Mouse (Mus musculus) lung, embryonic 14.5 days (tissue): Measurements from ENCODE around the gene Gm49395. TPM values are rescaled to one million over a fixed set of nuclear protein-coding genes. Genes with fewer than 3 reads are reported as not detected.

Experiments used
- ATAC-seq: fragments of 200-750 bp; cut with Nextera tagmentation; 2 replicates; pipeline ENCODE4 v1.8.0; 2017; ENCODE audit warnings: mild to moderate bottlenecking, moderate TSS enrichment, moderate library complexity; ENCODE audit not compliant: insufficient read depth
- DNase-seq: peaks from one replicate; pipeline ENCODE4 v3.0.0-alpha.2; 2015
- H3K27ac ChIP-seq: fragments of 300-500 bp; sonication (generic); 2 replicates; pipeline ENCODE4 v1.5.1; 2014; ENCODE audit warnings: low read depth, mild to moderate bottlenecking, moderate library complexity
- H3K27me3 ChIP-seq: fragments of 300-500 bp; sonication (generic); 2 replicates; pipeline ENCODE4 v1.6.1; 2014; ENCODE audit warnings: low read length, control low read depth; ENCODE audit not compliant: insufficient read depth
- H3K36me3 ChIP-seq: fragments of 300-500 bp; sonication (generic); 2 replicates; pipeline ENCODE4 v1.6.1; 2014; ENCODE audit warnings: control low read depth; ENCODE audit not compliant: insufficient read depth
- H3K4me1 ChIP-seq: fragments of 300-500 bp; sonication (generic); 2 replicates; pipeline ENCODE4 v1.6.1; 2014; ENCODE audit warnings: antibody characterized with exemption, control low read depth; ENCODE audit not compliant: insufficient read depth
- H3K4me2 ChIP-seq: fragments of 300-500 bp; sonication (generic); 2 replicates; pipeline ENCODE4 v1.6.1; 2014; ENCODE audit warnings: mild to moderate bottlenecking
- H3K4me3 ChIP-seq: fragments of 300-500 bp; sonication (generic); 2 replicates; pipeline ENCODE4 v1.5.1; 2014; ENCODE audit warnings: low read depth, low read length
- H3K9ac ChIP-seq: fragments of 300-500 bp; sonication (generic); 2 replicates; pipeline ENCODE4 v1.6.1; 2014
- H3K9me3 ChIP-seq: fragments of 300-500 bp; sonication (generic); 2 replicates; pipeline ENCODE4 v1.6.1; 2016; ENCODE audit warnings: low read depth, low read length, control low read depth
- CTCF ChIP-seq: IDR thresholded peaks from 2 replicates; pipeline ENCODE4 v1.5.1; 2016; ENCODE audit warnings: antibody characterized with exemption, low read depth
- WGBS: fragments of 180-500 bp; shearing (Covaris S2); extraction: QIAGEN DNeasy Blood & Tissue Kit; methylation state at CpG from one replicate; pipeline ENCODE4 v1.1.7; 2014; 5-methylcytosine and 5-hydroxymethylcytosine counted together
- polyA plus RNA-seq: library from polyadenylated mRNA; unstranded; fragments of >200 nt; fragmentation: Nextera tagmentation; extraction: Ambion mirVana; gene quantifications from 2 replicates; pipeline ENCODE4 v1.2.1, GENCODE M21; 2014

The Gm49395 gene
- polyA plus RNA-seq, 1 experiment from 2014 or later: 8.3 TPM

- ATAC-seq: no peak
- Histone ChIP-seq H3K4me3 (peak overlapping the region; percentile 66; the same call in 1 of the 2 replicates), H3K9me3 (no peaks in the 10 kb centered on the region; the same call in 1 of the 2 replicates), H3K36me3 (no peaks in the 10 kb centered on the region), H3K27ac (no peak overlapping the region), H3K4me1 (peaks cover 6% of the 10 kb centered on the region; the same call in 1 of the 2 replicates), H3K9ac (no peak overlapping the region), H3K27me3 (peaks cover 4% of the 10 kb centered on the region; the same call in 1 of the 2 replicates), H3K4me2 (peak overlapping the region; percentile 79)
- TF ChIP-seq CTCF: no peak
- 86% methylated on average over 9 of the region's 9 CpGs for WGBS
- no peak for DNase-seq
These were observed 2.3 kb downstream of the Gm49395 start for GRCm38 (mm10) chr13:115099381-115099780.

GRCm38 (mm10) chr13:115098227-115098626 lies 3.5 kb downstream of the Gm49395 start:
- no peaks in the 10 kb centered on the region for H3K9me3 ChIP-seq
- TF ChIP-seq CTCF: no peak
- no peak overlapping the region for H3K27ac ChIP-seq
- ATAC-seq (no peak), DNase-seq (no peak)
- peaks cover 6% of the 10 kb centered on the region; the same call in 1 of the 2 replicates for H3K4me1 ChIP-seq
- no peak overlapping the region for H3K4me3 ChIP-seq
- peaks cover 4% of the 10 kb centered on the region; the same call in 1 of the 2 replicates for H3K27me3 ChIP-seq
- H3K4me2 ChIP-seq: peak overlapping the region; percentile 16; the same call in 1 of the 2 replicates
- 66% methylated on average over 3 of the region's 3 CpGs for WGBS
- no peak overlapping the region for H3K9ac ChIP-seq
- no peaks in the 10 kb centered on the region for H3K36me3 ChIP-seq

GRCm38 (mm10) chr13:115096965-115097364 lies 4.8 kb downstream of the Gm49395 start:
- H3K36me3 ChIP-seq: no peaks in the 10 kb centered on the region
- H3K9me3 ChIP-seq: no peaks in the 10 kb centered on the region
- no peak for DNase-seq
- H3K4me3 ChIP-seq: no peak overlapping the region
- no peak overlapping the region for H3K9ac ChIP-seq
- H3K4me1 ChIP-seq: peaks cover 6% of the 10 kb centered on the region; the same call in 1 of the 2 replicates
- no peak for TF ChIP-seq CTCF
- no peak overlapping the region for H3K4me2 ChIP-seq
- 58% methylated on average over 5 of the region's 5 CpGs for WGBS
- H3K27me3 ChIP-seq: peaks cover 4% of the 10 kb centered on the region; the same call in 1 of the 2 replicates
- no peak overlapping the region for H3K27ac ChIP-seq
- ATAC-seq: no peak

DNA sequence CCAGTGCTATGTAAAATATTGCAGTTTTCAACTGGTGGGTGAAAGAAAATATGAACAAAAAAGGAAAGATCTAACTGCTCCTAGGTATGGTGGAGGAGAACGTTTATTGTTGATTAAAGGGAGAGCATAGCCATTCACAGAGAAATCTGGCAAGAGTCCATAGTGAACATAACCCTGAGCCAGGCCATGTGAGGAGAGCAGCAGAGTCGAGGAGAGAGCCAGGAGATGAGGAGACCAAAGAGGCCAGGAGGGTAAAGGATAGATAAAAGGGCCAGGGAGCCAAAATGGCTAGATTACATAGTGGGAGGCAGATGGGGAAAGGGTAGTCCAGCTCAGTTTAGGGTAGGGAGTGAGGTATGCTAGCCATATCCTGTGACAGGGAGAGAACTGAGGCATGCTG lies 5.5 kb downstream of the Gm49395 start:
- peak; percentile 52 for DNase-seq
- Histone ChIP-seq H3K4me2 (no peak overlapping the region), H3K4me1 (peaks cover 6% of the 10 kb centered on the region; the same call in 1 of the 2 replicates), H3K36me3 (no peaks in the 10 kb centered on the region), H3K4me3 (no peak overlapping the region), H3K9me3 (no peaks in the 10 kb centered on the region), H3K9ac (no peak overlapping the region), H3K27me3 (peaks cover 1% of the 10 kb centered on the region; the same call in 1 of the 2 replicates), H3K27ac (no peak overlapping the region)
- 33% methylated on average over 2 of the region's 2 CpGs for WGBS
- no peak for TF ChIP-seq CTCF
- ATAC-seq: no peak

DNA sequence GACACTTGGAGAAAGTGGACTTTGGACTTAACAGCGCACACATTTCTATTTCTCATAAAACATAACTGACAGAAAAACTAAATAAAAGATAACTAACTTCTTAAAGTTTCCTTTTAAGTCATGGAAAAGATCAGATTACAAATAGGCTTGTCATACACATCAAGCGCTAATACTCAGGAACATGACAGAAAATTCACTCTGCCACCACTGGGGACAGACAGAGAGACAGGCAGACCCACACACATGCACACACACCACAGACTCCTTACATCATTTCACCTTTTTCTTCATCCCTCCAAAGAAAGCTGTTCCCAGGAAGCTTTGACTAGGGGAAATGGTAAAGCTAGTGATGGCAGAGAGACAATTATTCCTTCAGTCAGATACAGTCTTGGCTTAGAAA lies 6.3 kb downstream of the Gm49395 start:
- ATAC-seq (no peak), DNase-seq (no peak)
- Histone ChIP-seq H3K4me3 (no peak overlapping the region), H3K4me1 (peaks cover 13% of the 10 kb centered on the region; the same call in 1 of the 2 replicates), H3K4me2 (no peak overlapping the region), H3K9me3 (no peaks in the 10 kb centered on the region), H3K27ac (no peak overlapping the region), H3K9ac (no peak overlapping the region), H3K36me3 (no peaks in the 10 kb centered on the region), H3K27me3 (no peaks in the 10 kb centered on the region)
- peak; percentile 53 for TF ChIP-seq CTCF
- WGBS: 49% methylated on average over 2 of the region's 2 CpGs

- no peaks in the 10 kb centered on the region for H3K9me3 ChIP-seq
- H3K4me1 ChIP-seq: peaks cover 14% of the 10 kb centered on the region
- no peak for DNase-seq
- H3K4me2 ChIP-seq: peak overlapping the region; percentile 97; the same call in 1 of the 2 replicates
- H3K9ac ChIP-seq: no peak overlapping the region
- H3K27ac ChIP-seq: peak overlapping the region; percentile 93; the same call in 1 of the 2 replicates
- H3K27me3 ChIP-seq: no peaks in the 10 kb centered on the region
- no peak overlapping the region for H3K4me3 ChIP-seq
- no peak for ATAC-seq
- TF ChIP-seq CTCF: no peak
- 57% methylated on average over 3 of the region's 3 CpGs for WGBS
- peaks cover 17% of the 10 kb centered on the region for H3K36me3 ChIP-seq
These were observed 10.2 kb downstream of the Gm49395 start for GRCm38 (mm10) chr13:115091511-115091910.

- DNase-seq: peak; percentile 43
- Histone ChIP-seq H3K36me3 (peaks cover 19% of the 10 kb centered on the region), H3K9ac (peak overlapping the region; percentile 77; the same call in 1 of the 2 replicates), H3K4me2 (peak overlapping the region; percentile 97), H3K4me1 (peaks cover 14% of the 10 kb centered on the region), H3K27me3 (no peaks in the 10 kb centered on the region), H3K9me3 (no peaks in the 10 kb centered on the region), H3K4me3 (peak overlapping the region; percentile 69), H3K27ac (peak overlapping the region; percentile 93)
- WGBS: 34% methylated on average over 9 of the region's 9 CpGs
- no peak for TF ChIP-seq CTCF
- ATAC-seq: no peak
These were observed 10.7 kb downstream of the Gm49395 start for GRCm38 (mm10) chr13:115090977-115091445.
